Mouse (Mus musculus): ENCODE measurements around the gene Mex3d.
"Not testable (repeated sequence)": the region's sequence is repeated elsewhere in the genome, so short reads cannot be mapped to it uniquely, and the experiment has no call there.

The Mex3d gene

DNA sequence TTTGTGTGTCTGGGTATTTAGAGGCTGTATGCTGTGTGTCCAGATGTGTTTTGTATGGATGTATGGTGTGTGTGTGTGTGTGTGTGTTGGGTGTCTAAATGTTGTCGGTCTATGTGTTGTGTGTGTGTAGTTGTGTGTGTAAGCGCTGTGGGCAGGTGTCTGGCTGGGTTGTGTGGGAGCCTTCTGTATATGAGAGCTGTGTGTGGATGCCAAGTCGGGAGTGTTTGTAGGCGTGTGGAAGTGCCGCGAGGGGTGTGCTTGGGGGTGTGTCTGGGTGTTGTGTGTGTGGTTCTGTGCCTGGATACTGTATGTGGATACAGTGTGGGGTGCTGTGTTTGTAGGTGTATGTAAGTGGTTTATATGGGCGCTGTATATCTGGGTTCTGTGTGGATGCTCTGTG lies 30.1 kb downstream of the Mex3d start:
- no peak for DNase-seq (ENCODE audit: inconsistent age in 2 of 2, low spot score in 1 of 2)

DNA sequence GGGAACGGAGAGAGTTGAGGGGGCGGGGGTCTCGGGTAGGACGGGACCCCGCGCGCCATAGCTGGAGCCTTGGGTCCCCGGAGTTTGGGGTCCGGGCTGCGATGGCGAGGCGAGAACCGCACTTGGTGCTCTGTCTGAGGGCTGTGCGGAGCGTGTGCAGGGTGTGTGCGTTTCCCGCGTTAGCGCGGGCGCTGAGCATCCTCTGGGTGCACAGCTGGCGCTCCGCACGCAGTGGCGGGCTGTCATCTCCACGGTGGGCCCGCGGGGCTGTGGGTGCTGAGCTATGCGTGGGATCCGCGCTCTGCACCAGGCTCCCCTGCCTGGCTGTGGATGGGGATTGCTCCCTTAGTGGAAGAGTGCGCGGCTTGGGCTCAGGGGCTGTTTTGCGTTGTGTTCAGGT lies 30.7 kb downstream of the Mex3d start:
- DNase-seq (ENCODE audit: inconsistent age in 2 of 2, low spot score in 1 of 2): no peak

- no peak for DNase-seq (ENCODE audit: inconsistent age in 2 of 2, low spot score in 1 of 2)
Measured at GRCm38 (mm10) chr10:80356001-80356682, 31.3 kb downstream of the Mex3d start, which contains the start of gene Plk5. Gene Plk5 (plus strand): TSS chr10:80356459.

DNA sequence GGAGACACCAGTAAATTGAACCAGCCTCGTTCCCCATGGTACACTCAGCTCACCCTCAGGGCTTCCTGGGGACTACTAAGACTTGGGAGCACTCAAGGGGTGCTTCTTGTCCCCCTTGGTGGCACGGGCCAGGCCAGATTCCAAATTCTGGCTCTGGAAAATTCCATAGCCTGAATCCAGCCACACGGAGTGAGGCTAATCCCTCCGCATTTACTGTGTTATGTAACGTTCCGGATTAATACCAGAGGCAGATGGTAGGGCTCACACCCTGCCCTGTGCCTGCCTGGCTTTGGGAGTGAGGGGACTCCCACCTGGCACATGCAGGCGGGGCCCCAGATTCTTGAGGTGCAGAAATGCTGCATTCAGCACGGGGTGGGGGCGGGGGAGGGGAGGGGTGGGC lies 32.0 kb downstream of the Mex3d start:
- no peak for DNase-seq (ENCODE audit: inconsistent age in 2 of 2, low spot score in 1 of 2)

- no peak for DNase-seq (ENCODE audit: inconsistent age in 2 of 2, low spot score in 1 of 2)
Measured at GRCm38 (mm10) chr10:80352727-80353126, 34.7 kb downstream of the Mex3d start.

- no peak for DNase-seq (ENCODE audit: inconsistent age in 2 of 2, low spot score in 1 of 2)
Measured at GRCm38 (mm10) chr10:80351896-80352295, 35.6 kb downstream of the Mex3d start.

GRCm38 (mm10) chr10:80350292-80350691 lies 37.2 kb downstream of the Mex3d start:
- peak; percentile 83 to 96 for DNase-seq (ENCODE audit: inconsistent age in 2 of 2, low spot score in 1 of 2)

DNA sequence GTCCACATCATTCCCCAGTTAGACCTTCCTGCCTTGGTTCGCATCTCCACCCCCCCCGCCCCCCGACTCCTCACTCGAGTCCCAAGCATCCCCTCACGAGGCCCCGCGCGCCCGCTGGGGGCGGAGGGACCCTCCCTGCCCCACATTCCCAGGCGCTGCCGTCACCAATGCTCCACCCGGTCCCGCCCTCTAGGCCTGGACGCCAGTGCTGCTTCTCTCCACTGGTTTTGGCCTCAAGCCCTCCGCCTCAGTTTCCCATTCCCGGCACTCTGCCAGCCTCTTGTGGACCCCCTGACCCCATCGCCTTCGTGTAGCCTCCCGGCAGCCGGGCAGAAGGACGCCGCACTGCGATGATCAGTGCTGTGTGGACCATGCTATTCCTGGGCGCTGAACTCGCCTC lies 38.5 kb downstream of the Mex3d start:
- no peak for DNase-seq (ENCODE audit: inconsistent age in 2 of 2, low spot score in 1 of 2)

DNA sequence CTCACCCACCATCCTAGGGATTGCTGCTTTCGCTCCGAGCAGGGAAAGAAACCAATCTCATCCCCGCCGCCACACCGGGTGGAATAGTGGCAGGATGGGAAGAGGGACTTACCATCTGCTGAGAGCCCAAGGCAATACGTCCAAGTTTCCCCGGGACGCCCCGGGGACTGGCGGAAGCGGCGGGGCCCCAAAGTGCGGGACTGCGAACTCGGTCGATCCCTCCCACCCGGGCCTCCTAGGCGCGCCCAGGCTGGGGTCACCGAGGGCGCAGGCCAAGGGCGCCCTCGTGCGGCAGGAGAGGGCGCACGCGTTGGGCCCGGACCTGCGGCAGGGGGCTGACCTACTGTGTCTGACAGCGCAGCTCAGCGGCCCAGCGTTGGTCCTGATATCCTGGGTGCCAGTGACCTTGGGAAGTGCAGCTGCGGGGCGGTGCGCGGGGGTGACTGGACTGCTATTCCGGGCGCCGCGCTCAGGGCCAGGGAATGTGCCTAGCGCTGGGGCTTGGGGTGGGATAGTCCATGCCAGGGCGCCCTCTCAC lies 39.1 kb downstream of the Mex3d start, which contains the start of gene Adamtsl5:
Adamtsl5 (minus strand) TSS at position 169 of the 538 bp plus-strand sequence.
- DNase-seq (ENCODE audit: inconsistent age in 2 of 2, low spot score in 1 of 2): peak; percentile 62 to 75

DNA sequence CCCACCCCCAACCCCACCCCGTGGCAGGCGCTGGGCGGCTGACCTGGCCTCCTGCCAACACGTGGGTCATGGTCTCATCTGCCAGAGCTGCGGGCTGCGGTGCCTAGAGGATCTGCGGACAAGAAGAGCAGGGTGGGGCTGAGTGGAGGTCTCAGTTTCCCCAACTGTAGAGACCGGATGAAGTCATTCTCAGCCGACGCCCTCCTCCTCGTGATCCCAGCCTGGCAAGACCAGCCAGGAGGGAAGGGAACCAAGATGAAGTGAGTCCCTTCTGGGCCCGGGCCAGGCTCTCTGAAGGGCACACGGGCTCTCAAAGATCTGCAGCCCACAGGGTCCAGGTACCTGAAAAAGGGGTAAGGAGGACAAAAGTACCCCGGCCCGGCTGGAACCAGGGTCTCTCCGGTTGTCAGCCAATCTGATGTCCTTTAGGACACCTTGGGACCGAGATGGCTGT lies 39.9 kb downstream of the Mex3d start:
- DNase-seq (ENCODE audit: inconsistent age in 2 of 2, low spot score in 1 of 2): peak in 1 of 2 experiments; percentile 51

DNA sequence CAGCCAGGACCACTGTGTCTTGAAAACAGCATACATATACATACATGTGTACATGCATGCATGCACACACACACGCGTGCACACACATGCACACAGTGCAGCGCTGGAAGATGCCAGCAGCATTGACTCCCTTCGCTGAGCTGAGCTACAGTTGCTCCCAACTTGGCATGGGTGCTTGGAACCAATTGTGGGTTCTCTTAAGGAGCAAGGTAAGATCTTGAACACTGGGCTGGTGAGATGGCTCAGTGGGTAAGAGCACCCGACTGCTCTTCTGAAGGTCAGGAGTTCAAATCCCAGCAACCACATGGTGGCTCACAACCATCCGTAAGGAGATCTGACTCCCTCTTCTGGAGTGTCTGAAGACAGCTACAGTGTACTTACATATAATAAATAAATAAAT lies 41.5 kb downstream of the Mex3d start:
- DNase-seq (ENCODE audit: inconsistent age in 2 of 2, low spot score in 1 of 2): not testable (repeated sequence)

GRCm38 (mm10) chr10:80345122-80345521 lies 42.3 kb downstream of the Mex3d start:
- no peak for DNase-seq (ENCODE audit: inconsistent age in 2 of 2, low spot score in 1 of 2)

DNA sequence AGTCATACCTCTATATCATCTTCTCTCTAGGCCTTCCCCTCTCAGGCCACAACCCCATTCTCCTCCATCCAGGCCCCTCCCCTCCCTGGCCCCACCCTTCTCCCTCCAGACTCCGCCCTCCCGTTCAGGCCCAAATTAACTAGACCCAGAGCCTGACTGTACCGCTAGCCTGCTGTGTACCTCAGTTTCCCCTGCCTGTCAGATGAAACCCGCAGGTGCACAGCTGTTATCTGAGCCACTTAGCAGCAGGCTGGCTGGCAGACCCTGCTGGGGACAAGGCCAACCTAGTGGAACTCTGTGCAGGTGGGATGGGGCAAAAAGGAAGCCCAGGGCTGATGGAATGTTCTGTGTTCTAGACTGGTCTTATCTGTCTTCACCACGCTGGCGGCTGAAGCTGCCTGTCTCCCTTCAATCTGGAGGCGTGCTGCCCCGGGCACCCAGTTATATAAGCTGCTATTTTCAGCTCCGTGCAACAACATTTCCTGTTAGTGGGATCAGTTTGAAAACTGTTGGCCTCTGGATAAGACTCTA lies 43.3 kb downstream of the Mex3d start:
- DNase-seq (ENCODE audit: inconsistent age in 2 of 2, low spot score in 1 of 2): peak; percentile 37 to 50

GRCm38 (mm10) chr10:80343425-80343895 lies 44.0 kb downstream of the Mex3d start:
- peak in 1 of 2 experiments; percentile 24 for DNase-seq (ENCODE audit: inconsistent age in 2 of 2, low spot score in 1 of 2)

DNA sequence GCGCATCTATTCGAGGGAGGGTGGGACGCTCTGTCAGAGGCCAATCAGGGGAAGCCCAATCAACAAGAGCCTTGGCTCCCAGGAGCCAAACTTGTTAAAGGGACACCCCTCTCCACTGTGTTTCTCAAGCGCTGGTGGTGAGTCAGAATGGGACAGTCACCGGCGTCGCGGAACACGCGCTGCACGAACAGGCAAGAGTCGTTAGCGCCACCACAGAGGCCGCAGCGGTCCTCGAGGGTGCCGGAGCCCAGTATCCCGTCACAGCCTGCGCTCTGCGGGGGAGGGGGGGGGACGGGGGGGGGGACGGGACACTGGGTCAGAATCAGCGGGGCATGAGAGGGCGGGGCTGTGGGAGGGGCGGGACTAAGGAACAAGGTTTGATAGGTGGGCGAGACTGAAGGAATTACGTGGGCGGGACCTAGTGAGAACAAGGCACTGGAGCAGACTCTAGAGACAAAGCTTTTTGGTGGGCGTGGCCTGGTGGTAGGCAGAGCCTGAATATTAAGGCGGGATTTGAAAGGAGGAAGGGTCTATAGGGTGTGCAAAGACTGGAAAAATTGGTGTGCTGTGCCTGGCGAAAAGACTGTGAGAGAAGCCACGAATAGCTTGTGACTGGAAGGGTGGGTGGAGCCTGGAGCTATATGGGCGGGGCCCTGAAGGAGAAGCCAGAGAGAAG lies 44.6 kb downstream of the Mex3d start:
- peak; percentile 74 to 83 for DNase-seq (ENCODE audit: inconsistent age in 2 of 2, low spot score in 1 of 2)

DNA sequence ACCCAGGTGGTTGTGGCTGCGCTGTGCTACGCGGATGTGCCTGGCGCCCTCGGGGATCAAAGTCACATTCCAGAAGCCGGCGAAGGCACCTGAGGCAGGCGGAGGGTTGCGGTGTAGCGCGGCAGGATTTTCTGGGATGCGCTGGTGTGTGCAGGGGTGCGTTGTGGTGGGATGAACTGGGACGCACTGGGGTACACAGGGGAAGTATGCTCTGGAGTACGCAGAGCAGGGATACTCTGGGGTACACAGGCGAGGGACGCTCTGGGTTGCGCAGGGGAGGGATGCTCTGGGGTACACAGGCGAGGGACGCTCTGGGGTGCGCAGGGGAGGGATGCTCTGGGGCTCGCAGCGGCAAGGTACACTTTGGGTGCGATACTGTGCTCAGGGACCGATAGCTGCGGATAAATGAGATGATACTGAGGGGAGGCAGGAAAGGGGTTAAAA lies 45.1 kb downstream of the Mex3d start:
- DNase-seq (ENCODE audit: inconsistent age in 2 of 2, low spot score in 1 of 2): peak in 1 of 2 experiments; percentile 11

- DNase-seq (ENCODE audit: inconsistent age in 2 of 2, low spot score in 1 of 2): no peak
Measured at GRCm38 (mm10) chr10:80341491-80342304, 45.8 kb downstream of the Mex3d start.

- DNase-seq (ENCODE audit: inconsistent age in 2 of 2, low spot score in 1 of 2): no peak
Measured at GRCm38 (mm10) chr10:80341026-80341425, 46.4 kb downstream of the Mex3d start.

GRCm38 (mm10) chr10:80339941-80340750 lies 47.3 kb downstream of the Mex3d start:
- peak; percentile 74 to 94 for DNase-seq (ENCODE audit: inconsistent age in 2 of 2, low spot score in 1 of 2)

DNA sequence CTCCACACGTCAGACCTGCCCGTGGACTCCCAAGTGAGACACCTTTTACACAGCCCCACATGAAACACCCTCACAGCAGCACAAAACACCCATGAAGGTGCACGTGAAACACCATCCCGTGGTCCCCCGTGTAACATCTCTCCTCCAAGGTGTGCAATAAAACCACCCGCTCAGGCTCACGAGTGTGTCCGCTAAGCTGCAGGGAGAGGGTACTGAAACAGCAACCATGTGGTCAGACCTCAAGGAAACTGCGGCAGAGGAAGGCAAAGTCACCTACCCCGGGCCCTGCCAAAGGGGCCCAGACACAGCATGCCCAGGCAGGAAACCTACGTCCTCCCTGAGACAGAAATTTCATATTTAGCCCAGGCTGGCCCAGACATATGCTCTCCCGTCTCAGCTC lies 51.2 kb downstream of the Mex3d start:
- no peak for DNase-seq (ENCODE audit: inconsistent age in 2 of 2, low spot score in 1 of 2)

All from adrenal gland, adult (tissue).